Mouse (Mus musculus) heart, postnatal 0 days (tissue): Measurements from ENCODE around the gene Dusp15. TPM values are rescaled to one million over a fixed set of nuclear protein-coding genes. Genes with fewer than 3 reads are reported as not detected.

Experiments
- ATAC-seq: fragments of 200-750 bp; cut with Nextera tagmentation; 2 replicates; pipeline ENCODE4 v1.8.0; 2017; ENCODE audit warnings: low read depth, moderate number of reproducible peaks, moderate library complexity; ENCODE audit not compliant: insufficient read depth
- DNase-seq: peaks from one replicate; pipeline ENCODE4 v3.0.0-alpha.2; 2016; ENCODE audit warnings: low spot score
- H3K27ac ChIP-seq: fragments of 300-500 bp; sonication (generic); 2 replicates; pipeline ENCODE4 v1.5.1; 2014; ENCODE audit warnings: low read depth, mild to moderate bottlenecking
- H3K27me3 ChIP-seq: fragments of 300-500 bp; sonication (generic); 2 replicates; pipeline ENCODE4 v1.6.1; 2014; ENCODE audit warnings: low read length, mixed read lengths; ENCODE audit not compliant: control insufficient read depth, insufficient read depth
- H3K36me3 ChIP-seq: fragments of 300-500 bp; sonication (generic); replicated peaks from 2 replicates; pipeline ENCODE4 v1.6.1; 2014; ENCODE audit warnings: low read length, mixed read lengths; ENCODE audit not compliant: control insufficient read depth, insufficient read depth
- H3K4me1 ChIP-seq: fragments of 300-500 bp; sonication (generic); 2 replicates; pipeline ENCODE4 v1.6.1; 2014; ENCODE audit warnings: antibody characterized with exemption; ENCODE audit not compliant: control insufficient read depth, insufficient read depth
- H3K4me2 ChIP-seq: fragments of 300-500 bp; sonication (generic); 2 replicates; pipeline ENCODE4 v1.6.1; 2014; ENCODE audit warnings: low read depth, mild to moderate bottlenecking, low read length, moderate library complexity
- H3K4me3 ChIP-seq: fragments of 300-500 bp; sonication (generic); 2 replicates; pipeline ENCODE4 v1.5.1; 2014; ENCODE audit warnings: low read depth, low read length
- H3K9ac ChIP-seq: fragments of 300-500 bp; sonication (generic); replicated peaks from 2 replicates; pipeline ENCODE4 v1.6.1; 2014; ENCODE audit warnings: low read depth, low read length, mixed read lengths
- H3K9me3 ChIP-seq: fragments of 300-500 bp; sonication (generic); replicated peaks from 2 replicates; pipeline ENCODE4 v1.6.1; 2016; ENCODE audit warnings: low read length; ENCODE audit not compliant: control insufficient read depth
- CTCF ChIP-seq: IDR thresholded peaks from 2 replicates; pipeline ENCODE4 v1.5.1; 2016; ENCODE audit warnings: antibody characterized with exemption, control low read depth, low read depth
- EP300 ChIP-seq: IDR thresholded peaks from 2 replicates; pipeline ENCODE4 v1.6.1; 2016; ENCODE audit warnings: antibody characterized with exemption, low read depth
- WGBS: fragments of 180-500 bp; shearing (Covaris S2); extraction: QIAGEN DNeasy Blood & Tissue Kit; methylation state at CpG from one replicate; pipeline ENCODE4 v1.1.7; 2014; 5-methylcytosine and 5-hydroxymethylcytosine counted together
- polyA plus RNA-seq: library from polyadenylated mRNA; unstranded; fragments of >200 nt; fragmentation: Nextera tagmentation; extraction: Ambion mirVana; gene quantifications from 2 replicates; pipeline ENCODE4 v1.2.1, GENCODE M21; 2015
- total RNA-seq: library from RNA; depleted of rRNA; stranded (reverse); fragments of >200 nt; gene quantifications from 2 replicates; pipeline ENCODE4 v1.2.3, GENCODE M21; 2014; ENCODE audit warnings: low replicate concordance; rRNA removed

Dusp15 gene
- total RNA-seq (0.12 TPM in 1 of 2 replicates, not detected in the other), polyA plus RNA-seq (not detected in 2 replicates)

DNA sequence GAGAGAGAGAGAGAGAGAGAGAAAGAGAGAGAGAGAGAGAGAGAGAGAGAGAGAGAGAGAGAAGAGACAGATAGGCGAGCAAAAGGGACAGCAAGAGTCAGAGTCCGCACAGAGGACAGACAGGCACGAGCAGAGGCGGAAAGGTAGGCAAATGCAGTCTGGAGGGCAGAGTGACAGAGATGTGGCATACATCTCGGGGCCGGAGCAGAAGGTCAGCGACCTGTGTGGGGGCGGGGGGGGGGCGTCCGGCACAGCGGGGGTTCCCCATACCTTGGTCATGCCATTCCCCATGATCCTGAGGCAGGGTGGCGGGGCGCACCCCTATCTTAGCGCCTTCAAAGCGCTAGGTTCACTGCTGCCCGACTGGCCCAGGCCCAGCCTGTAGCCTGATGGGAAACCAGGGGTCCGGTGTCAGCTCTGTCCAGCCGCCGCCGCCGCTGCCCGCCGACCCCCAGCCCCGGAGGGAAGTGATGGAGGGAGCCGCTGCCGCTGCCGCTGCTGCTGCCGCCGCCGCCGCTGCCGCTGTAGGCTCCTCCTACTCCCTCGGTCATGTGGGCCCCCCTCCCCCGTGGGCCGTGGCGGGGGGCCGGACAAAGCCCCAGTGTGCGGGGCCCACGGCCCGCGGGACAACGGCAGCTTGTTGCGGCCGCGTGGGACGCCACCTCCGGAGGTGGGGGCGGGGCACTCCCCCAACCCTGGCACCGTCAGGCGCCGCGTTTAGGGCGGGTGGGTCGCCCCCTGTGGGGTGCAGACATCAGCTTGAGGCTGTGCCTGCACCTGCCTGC lies at the start of gene Dusp15:
Dusp15 (minus strand) TSS at position 634 of the 785 bp plus-strand sequence.
- peak within 1 kb of the TSS; percentile 52 for H3K9ac ChIP-seq

DNA sequence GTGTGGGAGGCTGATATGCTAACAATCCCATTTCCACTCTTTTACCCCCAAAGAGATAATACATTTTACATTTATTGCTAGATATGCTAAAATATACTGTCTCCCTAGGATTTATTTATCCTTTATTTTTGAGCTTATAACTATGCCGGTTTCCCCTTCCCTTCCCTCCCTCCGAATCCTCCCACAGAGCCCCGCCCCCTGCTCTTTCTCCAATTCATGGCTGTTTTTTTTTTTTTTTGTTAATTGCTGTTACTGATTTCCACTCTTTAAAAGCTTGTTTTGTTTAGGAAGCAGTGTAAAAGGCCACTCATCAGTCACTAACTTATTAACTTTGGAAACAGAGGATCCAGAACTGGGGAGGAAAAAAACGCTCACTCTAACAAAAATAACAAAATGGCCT lies 45.5 kb upstream of the Dusp15 start:
- H3K4me2 ChIP-seq, result no peak overlapping the region
- DNase-seq (no peak), ATAC-seq (no peak)

More for the DNA sequence above, at the start of gene Dusp15:
- Histone ChIP-seq H3K36me3 (no peaks in the 10 kb centered on the region), H3K27ac (no peak within 1 kb of the TSS), H3K4me2 (peak within 1 kb of the TSS; percentile 99), H3K4me3 (peak within 1 kb of the TSS; percentile 61), H3K4me1 (0 out of 2 replicates have a peak, but pooled peaks cover 8% of the 10 kb centered on the region), H3K9me3 (no peaks in the 10 kb centered on the region), H3K27me3 (peaks cover 80% of the 10 kb centered on the region)
- TF ChIP-seq CTCF, result no peak
- peak; percentile 53; the same call in 1 of the 2 replicates for ATAC-seq
- WGBS, result 4% methylated on average over 39 of the region's 54 CpGs
- no peak for DNase-seq

DNA sequence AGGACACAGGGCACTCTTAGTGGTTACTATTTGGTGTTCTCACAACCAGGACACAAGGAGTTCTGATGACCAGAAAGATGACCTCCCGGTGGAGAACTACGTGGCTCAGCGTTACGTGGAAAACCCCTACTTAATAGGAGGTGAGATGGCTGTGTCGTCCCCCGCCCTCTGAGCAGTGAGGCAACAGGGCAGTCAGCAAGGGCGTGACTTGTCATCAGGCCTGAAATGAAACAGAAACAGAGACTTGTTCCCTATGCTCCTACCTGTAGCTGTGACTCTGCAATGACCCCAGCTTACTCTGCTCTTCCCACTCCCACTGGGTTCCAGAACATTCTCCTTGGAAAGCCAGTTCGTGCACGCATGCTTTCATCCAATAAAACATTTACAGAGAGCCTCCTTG lies 40.0 kb upstream of the Dusp15 start:
- H3K36me3 ChIP-seq, result no peaks in the 10 kb centered on the region
- no peak overlapping the region for H3K4me2 ChIP-seq
- H3K27me3 ChIP-seq, result no peaks in the 10 kb centered on the region
- H3K4me3 ChIP-seq, result no peak overlapping the region
- no peak overlapping the region for H3K27ac ChIP-seq
- H3K9me3 ChIP-seq, result no peaks in the 10 kb centered on the region
- no peaks in the 10 kb centered on the region for H3K4me1 ChIP-seq
- DNase-seq (no peak), ATAC-seq (no peak)
- WGBS, result 51% methylated on average over 9 of the region's 9 CpGs
- H3K9ac ChIP-seq, result no peak overlapping the region
- TF ChIP-seq EP300, result no peak
- TF ChIP-seq CTCF, result no peak

More for the DNA sequence above, 45.5 kb upstream of the Dusp15 start:
- no peak overlapping the region for H3K27ac ChIP-seq
- 54% methylated on average over 4 of the region's 4 CpGs for WGBS
- no peak overlapping the region for H3K9ac ChIP-seq
- TF ChIP-seq CTCF (no peak), EP300 (no peak)
- H3K27me3 ChIP-seq, result no peaks in the 10 kb centered on the region
- no peaks in the 10 kb centered on the region for H3K4me1 ChIP-seq
- H3K9me3 ChIP-seq, result no peaks in the 10 kb centered on the region
- no peaks in the 10 kb centered on the region for H3K36me3 ChIP-seq
- H3K4me3 ChIP-seq, result no peak overlapping the region

DNA sequence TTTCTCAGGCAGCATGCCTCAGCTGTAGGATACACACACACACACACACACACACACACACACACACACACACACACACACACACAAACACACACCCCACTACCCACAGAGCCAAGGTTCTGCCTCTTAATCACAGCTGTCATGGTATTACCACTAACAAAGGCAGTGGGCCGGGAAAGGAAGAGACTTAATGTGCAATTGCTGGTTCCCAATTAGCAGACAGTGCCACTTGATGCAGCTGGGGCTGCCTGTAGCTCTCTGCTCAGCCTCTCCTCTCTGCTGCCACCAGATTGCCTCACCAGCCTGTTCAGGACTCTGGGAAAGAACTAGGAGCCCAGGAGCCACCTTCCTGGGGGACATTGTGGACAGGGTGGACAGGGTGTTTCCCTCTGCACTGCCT lies 34.1 kb upstream of the Dusp15 start:
- Histone ChIP-seq H3K27ac (no peak overlapping the region), H3K36me3 (no peaks in the 10 kb centered on the region), H3K4me1 (no peaks in the 10 kb centered on the region), H3K9me3 (no peaks in the 10 kb centered on the region), H3K9ac (no peak overlapping the region), H3K27me3 (no peaks in the 10 kb centered on the region), H3K4me2 (no peak overlapping the region), H3K4me3 (no peak overlapping the region)
- ATAC-seq (no peak), DNase-seq (no peak)
- TF ChIP-seq CTCF, result no peak
- no peak for TF ChIP-seq EP300
- WGBS, result 40% methylated on average over 1 of the region's 1 CpGs

DNA sequence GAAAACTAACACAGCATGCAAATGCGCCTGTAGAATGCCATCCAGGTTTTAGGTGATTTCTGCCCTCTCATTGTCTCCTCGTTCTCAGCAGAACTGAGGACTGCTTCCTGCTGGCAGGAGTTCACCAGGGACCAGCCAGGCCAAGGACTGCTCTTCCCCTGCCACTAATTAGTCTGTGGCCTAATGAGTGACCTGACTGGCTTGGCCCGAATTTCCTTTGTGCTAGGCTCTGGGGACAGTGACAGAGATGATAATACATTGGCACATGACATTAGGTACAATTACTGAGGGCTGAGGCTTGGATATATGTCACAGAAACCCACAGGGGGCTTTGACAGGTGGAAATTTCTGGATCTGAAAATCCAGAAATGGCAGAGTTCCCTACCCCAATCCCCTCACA lies 25.5 kb upstream of the Dusp15 start:
- Histone ChIP-seq H3K9me3 (no peaks in the 10 kb centered on the region), H3K27ac (no peak overlapping the region), H3K9ac (no peak overlapping the region), H3K36me3 (no peaks in the 10 kb centered on the region), H3K27me3 (no peaks in the 10 kb centered on the region), H3K4me2 (no peak overlapping the region), H3K4me1 (no peaks in the 10 kb centered on the region), H3K4me3 (no peak overlapping the region)
- ATAC-seq, result no peak
- no peak for TF ChIP-seq CTCF
- TF ChIP-seq EP300, result no peak
- DNase-seq, result no peak
- 59% methylated on average over 3 of the region's 3 CpGs for WGBS

DNA sequence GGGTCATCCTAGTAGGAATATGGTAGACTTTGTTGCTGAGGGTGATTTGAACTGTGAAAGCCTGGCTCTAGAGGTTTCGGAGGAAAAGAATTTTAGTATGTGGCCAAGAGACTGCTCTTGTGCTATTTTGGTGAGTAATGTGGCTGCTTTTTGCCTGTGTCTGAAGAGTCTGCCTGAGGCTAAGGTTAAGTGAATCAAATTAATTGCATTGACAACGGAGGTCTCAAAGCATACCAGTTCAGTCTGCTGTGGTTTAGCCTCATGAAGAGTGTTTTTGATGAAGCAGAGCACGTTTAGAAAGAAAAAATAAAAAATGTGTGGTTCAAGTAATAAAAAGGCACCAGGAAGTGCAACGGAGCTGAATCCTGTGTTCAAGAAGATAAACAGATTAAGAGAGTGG lies 14.1 kb upstream of the Dusp15 start:
- TF ChIP-seq EP300, result no peak
- TF ChIP-seq CTCF, result no peak
- no peaks in the 10 kb centered on the region for H3K27me3 ChIP-seq
- no peaks in the 10 kb centered on the region for H3K9me3 ChIP-seq
- no peaks in the 10 kb centered on the region for H3K4me1 ChIP-seq
- no peak overlapping the region for H3K27ac ChIP-seq
- no peak overlapping the region for H3K4me2 ChIP-seq
- H3K4me3 ChIP-seq, result no peak overlapping the region
- no peak for DNase-seq
- ATAC-seq, result no peak
- H3K9ac ChIP-seq, result no peak overlapping the region
- WGBS, result 66% methylated on average over 4 of the region's 4 CpGs
- H3K36me3 ChIP-seq, result no peaks in the 10 kb centered on the region
